Mouse (Mus musculus) heart, adult 9 months (tissue): ENCODE measurements around the gene Cyb5r4.
"Not testable (repeated sequence)": the region's sequence is repeated elsewhere in the genome, so short reads cannot be mapped to it uniquely, and the experiment has no call there.

Experiments used
- DNase-seq, 2 experiments: peaks; one replicate each; pipeline ENCODE4 v3.0.0; 2022; ENCODE audit warnings: low spot score in 2 of 2

The Cyb5r4 gene

DNA sequence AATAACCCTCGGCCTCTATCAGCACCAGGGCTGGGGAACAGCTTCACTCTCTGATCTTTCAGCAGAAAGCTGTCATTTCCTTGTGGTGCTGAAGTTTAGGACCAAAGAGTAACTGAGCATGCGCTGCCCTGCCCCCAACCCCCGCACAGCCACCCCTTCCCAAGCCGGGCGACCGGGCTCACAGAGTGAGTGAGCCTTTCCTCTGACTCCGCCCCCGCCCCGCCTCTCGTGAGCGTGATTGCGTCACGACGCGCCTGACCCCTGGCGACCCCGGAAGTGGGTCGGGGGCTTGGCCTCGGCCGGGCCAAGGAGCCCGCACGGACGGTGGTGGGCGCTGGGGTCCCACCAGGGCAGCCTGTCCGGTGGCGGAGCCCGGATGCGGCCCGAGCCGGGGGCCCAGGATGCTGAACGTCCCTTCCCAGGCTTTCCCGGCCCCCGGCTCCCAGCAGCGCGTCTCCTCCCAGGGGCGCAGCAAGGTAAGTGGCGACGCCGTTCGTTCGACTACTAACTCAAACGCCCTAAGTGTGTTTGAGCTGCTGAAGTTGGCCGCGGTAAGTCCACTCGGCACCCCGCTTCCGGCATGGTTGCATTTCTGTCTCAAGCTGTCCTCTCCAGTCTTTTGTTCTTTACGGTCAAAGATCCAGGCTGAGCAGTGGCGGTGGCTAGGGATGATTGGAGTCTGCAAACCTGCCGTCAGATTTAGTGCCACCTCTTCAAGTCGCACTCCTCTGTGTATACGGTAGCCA, at the start of gene Cyb5r4:
Cyb5r4 (plus strand) TSS at position 237 of the 746 bp plus-strand sequence.
- peak; percentile 91 to 93 for DNase-seq

DNA sequence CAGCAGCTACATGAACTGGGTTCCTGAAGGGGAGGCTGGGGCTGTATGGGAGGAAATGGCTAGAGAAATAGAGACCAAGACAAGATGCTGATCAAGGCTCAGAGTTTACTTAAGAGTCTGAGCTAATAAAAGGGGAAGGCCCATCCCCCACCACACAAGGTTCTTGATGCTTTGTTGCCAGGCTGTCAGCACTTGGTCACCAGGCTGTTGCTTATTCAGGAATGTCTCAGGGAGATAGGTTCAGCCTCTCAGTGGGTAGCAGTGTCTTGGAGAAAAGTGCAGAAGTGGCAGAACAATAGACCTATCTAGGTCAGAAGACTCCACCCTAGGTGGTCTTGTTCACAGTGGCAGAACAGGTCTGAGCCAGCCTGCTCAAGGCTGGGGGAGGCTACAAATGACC, 49.3 kb upstream of the Cyb5r4 start:
- DNase-seq: not testable (repeated sequence)

DNA sequence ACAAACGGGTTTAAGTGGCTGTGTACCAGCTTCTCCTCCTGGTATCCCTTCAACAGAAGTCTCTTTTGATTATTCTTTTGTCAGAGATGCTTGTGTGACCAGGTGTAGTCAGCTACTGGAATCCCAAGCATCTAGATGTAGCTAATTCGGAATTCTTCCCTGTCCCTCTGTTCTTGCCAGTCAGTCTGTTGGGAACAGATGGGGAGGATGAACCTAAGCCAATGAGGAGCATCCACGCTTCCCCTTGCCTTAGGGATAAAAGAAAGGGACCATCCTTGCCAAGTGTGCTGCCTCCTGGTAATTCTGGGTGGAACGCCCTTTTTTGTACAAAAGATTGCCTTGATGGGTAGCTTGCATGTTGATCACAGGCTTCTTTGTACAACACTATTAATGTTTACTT, 48.3 kb upstream of the Cyb5r4 start:
- DNase-seq: no peak

DNA sequence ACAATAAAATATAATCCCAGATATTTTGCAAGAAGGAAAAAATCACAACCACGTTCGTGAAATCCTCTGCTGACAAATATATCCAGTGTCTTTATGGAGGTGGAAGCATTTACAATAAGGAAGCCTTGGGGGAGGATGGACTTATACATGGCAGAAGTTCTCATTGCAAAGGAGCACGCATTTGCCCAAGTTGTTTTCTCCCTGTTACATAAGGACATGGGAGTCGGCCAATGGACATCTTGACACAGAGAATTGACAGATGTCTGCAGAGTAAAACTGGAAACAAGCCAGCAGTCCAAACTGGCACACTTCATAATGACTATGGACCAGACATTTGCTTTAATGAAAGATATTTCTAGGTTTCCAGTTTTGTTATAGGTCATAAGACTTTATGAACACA, 44.9 kb upstream of the Cyb5r4 start:
- DNase-seq: no peak

DNA sequence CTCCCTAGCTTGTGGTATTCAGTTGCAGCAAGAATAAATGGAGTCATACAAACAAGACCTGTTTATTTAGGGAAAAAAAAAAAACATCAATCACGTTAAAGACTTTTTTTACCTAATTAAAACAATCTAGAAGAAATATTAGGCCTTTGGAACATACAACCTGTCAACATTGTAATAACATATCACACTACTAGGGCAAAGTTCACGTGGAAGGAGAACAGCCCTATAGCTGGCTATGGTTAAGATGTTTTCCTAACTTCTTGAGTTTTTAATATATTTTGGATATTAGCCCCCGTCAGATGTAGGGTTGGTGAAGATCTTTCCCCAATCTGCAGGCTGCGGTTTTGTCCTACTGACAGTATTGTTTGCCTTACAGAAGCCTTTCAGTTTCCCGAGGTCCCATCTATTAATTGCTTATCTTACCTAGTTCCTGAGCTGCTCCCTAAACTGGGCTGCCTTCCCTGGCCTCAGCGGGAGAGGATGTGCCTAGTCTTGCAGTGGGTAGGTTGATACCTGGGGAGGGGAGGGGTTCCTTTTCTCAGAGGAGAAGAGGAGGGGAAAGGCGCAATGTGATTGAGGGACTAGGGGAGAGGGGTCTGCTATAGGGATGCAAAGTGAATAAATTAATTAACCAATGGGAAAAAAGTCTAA, 43.4 kb upstream of the Cyb5r4 start:
- DNase-seq: no peak

DNA sequence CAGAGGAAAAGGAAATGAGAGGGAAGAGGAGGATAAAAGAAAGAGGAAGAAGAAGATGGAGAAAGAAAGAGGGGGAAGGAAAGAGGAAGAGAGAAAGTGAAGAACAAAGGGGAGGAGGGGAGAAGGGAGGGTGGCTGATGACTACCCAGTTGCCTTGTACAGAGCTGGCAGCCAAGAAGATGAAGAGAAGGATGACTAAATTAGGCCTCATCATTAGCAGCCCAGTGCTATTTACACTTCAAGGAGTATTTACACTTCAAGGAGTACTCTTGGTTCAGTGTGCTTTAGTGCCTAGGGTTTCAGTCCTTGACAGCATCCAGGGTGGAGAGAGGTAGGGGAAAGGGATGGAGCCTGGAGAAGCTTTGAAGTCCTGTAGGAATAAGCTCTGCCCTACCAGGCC, 41.8 kb upstream of the Cyb5r4 start:
- no peak for DNase-seq

DNA sequence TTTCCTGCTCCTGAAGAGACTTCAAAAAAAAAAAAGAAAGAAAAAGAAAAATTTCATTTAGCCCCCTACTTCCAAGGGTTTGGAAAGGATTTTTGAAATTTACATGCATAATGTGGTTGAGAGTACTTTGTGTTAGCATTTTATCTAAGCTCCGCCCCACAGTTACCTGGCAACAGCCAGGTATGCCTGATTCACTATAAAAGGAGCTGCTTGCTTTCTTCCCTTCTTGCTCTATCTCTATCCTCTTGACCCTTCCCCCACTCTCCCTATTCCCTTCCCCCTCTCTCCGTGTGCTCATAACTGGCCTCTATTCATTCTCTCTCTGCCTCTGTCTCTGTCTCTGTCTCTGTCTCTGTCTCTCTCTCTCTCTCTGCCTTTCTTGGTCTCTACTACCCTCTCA, 40.9 kb upstream of the Cyb5r4 start:
- no peak for DNase-seq

DNA sequence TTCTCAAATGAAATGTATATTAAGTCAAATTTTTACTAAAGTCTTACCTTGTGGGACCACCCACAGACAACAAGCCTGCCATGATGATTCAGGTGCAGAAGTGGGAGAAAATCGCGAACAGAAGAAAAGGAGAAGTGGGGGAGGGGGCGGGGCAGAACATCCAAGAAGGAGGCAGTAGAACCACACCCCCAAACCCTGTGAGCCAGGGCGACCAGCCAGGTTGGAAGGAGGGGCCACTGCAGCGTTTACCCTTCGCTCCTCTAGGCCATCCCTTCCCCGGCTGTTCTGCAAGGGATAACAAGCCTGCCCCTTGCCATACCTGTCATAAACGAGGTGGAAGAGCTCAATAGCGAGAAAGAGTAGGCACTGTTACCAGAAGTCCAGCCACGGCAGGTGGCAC, 40.3 kb upstream of the Cyb5r4 start:
- DNase-seq: no peak

DNA sequence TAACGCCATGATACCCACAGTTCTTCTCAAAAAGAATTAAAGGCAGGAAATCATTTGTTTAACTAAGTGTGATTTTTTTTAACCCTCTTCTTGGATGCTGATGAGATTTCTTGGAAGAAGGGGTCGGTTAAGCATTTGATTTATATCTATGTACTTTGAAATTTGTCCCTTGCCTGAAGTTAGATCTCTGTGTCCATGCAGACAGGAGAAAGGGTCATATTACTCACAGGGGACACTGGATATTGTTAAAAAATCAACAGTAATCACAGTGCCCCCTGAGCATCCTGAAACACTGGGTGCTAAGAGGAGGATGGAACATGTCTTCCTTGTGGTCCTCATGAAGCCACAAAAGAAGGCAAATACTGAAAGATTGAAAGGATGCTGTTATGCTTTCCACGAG, 37.2 kb upstream of the Cyb5r4 start:
- no peak for DNase-seq

DNA sequence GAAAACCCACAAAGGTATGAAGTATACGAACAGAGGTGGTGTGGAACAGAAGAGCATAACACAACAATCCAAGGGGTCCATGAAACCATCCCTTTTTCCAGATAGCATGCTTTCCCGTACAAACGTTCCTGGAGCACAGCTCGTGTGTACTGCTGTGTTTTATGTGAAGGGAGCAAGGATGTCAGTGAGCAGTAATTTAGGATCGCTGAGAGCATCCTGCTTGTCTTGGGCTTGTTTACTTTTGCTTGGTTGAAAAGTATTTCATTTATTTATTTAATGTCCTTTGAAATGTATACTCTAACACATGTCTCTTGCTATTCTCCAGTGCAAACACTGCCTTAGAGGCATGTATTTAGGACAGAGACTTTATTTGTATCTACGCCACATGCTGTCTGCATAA, 36.7 kb upstream of the Cyb5r4 start:
- DNase-seq: no peak

DNA sequence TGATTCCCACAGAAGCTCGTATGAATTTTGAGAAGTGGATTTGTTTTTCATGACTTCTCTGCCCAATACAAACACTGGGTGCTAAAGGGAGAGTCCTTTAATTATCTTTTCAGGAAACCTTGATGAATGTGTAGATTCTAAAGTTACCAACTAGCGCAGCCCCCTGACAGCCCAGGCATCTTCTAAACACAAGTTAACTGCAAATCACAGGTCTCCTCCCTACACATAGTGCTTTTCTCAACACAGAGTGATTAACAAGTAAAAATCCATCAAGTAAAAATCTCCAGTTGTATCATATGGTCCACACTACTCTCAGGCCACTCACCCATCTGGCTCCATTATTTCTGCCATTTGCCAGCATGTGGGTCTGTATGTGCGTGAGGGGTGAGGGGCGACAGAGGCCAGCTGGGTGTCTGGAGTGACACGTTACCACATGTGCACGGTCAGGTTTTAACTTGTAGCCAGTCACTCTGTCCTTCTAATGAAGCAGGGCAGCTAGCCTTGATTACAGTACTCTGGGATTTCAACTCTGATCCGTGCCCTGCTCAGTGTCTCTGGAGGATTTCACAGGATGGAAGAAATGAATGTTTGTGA, 35.0 kb upstream of the Cyb5r4 start:
- DNase-seq: no peak

DNA sequence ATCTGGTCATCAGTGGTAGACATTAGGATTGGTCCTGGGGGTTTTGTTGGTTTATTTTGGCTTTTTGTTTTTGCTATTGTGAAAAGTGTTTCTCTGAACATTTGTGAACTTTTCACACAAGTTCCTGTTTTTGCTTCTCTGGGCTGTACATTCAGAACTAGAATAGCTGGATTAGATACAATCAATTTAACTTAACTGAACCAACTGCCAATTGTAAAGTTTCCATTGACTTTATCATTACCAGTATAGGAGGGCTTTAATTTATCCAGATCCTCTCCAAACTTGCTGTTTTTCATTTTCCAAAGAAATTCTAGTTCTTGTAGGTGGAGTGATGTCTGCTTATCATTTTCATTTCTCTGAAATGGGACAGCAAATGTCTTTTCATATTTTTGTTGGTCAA, 32.0 kb upstream of the Cyb5r4 start:
- no peak for DNase-seq

DNA sequence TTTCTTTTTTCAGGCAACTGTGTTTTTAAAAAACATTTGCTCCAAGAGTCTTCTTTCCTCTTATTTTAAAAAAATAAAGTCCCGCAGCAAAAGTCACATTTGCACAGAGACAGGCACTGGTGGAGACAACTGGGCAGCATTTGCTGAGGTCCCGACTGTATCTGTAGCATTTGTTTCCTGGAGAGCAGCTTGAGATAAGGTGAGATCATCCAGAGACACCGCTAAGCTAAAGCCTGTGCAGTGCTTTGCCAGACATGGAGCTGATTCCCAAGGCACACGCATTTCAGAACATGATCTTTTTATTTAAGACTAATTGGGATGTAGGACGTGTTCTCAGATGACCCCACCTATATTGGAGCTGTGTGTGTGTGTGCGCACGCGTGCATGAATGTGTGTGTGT, 30.1 kb upstream of the Cyb5r4 start:
- no peak for DNase-seq

DNA sequence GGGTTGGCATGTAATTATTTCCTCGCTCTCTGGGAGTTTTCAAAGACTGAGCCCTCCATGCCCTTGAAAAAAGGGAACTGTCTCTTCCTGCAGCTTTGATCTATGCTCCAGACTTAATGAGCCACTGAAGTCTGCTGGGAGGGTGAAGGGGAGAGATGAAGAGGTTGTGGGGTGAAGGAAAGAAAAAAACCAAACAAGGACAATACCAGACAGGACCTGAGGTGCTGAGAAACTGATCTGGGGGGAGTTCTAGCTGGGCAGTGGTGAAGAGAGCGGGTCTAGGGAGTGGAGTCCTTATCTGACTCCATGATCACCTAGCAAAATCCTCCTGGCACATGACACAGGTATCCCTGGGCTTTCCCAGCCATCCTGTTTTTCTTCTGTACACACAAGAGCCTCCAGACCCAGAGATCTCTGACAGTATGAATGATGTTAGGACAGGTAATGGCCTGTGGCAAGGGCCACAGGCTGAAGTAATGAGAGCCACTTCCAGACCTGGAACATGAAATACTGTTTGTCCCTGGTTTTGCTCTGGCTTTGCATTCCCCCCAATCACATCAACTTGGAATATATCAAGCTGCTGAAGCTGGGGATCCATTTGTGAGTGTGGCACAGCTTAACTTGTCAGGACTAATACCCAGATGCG, 24.6 kb upstream of the Cyb5r4 start:
- no peak for DNase-seq

DNA sequence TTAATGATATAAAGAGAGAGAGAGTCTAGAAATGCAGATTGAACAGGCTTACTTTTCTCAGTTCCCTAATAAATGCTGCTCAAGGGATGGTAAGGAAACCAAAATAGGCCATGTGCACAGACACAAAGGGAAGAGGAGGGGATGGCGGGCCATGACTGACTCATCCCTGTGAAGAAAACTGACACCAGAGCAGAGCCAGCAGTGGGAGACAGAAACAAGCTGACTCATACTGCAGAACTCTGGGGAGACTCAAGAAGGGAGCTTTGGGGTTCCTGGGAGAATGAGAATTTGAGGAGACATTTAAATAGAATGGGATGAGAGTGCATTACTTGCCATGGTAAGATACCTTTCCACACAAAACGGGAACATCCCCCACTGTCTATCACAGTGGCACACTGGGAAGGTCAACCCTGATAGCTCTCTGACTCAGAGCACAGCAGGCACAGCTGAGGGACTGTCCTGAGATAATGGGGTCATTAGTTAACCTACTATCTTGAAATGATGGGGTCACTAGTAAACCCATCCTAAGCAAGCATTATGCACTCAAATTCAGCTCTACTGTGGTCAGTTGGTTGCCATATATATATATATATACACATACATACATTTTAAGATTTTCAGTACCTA, 21.7 kb upstream of the Cyb5r4 start:
- DNase-seq: no peak

DNA sequence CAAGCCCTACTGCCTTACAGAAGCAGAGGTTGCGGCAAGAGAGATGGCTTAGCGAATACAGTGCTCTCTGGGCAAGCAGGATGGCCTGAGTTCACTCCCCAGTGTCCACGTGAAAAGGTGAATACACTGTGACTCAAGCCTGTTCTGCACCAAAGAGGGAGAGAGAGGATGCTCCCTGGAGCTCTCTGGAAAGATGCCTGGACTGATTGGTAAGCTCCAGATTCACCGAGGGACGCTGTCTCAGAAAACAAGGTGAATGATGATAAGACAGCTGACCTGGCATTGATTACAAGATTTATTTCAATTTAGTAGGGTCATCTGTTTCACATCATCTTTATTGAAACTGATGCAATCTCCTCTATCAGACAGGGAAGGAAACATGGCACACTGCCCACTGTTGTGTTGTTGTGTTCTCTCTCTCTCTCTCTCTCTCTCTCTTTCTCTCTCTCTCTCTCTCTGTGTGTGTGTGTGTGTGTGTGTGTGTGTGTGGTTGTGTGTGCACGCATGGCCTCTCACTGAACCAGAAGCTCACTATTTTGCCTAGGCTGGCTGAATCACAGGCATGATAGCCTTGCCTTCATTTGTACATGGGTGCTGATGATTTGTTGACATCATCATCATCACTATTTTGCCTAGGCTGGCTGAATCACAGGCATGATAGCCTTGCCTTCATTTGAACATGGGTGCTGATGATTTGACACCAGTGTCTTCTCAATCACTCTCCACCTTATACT, 16.9 kb upstream of the Cyb5r4 start:
- no peak for DNase-seq

DNA sequence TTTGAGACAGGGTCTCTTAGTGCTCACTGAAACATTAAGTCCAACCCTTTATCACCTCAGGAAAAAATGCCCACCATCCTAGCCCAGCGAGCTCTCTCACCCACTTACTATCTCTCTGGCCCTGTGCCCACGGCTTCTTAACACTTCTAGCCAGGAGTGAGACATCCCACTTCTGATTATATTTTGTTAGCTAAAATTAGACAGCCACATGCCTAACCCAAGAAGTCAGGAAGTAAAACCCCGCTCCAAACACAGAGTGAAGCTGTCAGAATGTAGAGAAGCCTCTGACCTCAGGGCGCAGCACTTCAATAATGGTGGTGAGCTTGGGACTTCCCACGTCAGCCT, 16.4 kb upstream of the Cyb5r4 start:
- peak; percentile 11 to 17 for DNase-seq

DNA sequence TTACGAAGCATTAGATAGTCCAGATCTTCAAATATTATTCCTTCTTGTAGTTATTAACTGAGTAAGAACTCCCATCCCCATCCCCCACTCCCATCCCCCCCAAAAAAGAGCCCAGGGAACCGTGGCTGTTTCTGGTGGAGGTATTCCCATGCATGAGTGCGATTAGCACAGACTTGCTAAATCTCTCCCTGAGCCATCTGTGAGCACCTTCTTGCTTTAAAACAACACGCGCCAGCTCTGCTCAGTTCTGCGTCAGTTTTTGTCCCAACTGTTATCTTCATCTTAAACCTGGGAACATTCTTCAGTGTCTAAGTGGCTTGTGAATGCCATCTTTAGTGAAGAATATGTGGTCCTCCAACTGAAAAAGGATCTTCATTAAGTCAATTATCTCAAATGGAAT, 13.3 kb upstream of the Cyb5r4 start:
- no peak for DNase-seq

DNA sequence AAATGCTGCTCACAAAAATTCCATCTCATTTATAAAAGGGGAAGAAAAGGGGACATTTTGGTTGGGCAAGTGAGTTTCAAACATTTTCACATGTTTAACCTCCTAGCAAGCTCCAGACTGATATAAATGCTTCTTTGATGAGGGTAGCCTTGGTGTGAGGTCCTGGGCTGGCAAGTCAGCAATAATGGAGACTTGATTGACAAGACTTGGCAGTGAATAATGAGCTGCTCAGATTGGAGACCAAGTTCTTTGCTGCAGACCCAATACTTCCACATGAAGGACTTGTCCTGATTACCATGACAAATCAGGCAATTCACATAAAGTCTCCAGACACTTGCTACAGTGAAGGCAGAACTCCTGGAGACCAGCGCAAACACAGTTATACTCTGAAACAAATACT, 12.9 kb upstream of the Cyb5r4 start:
- DNase-seq: no peak

DNA sequence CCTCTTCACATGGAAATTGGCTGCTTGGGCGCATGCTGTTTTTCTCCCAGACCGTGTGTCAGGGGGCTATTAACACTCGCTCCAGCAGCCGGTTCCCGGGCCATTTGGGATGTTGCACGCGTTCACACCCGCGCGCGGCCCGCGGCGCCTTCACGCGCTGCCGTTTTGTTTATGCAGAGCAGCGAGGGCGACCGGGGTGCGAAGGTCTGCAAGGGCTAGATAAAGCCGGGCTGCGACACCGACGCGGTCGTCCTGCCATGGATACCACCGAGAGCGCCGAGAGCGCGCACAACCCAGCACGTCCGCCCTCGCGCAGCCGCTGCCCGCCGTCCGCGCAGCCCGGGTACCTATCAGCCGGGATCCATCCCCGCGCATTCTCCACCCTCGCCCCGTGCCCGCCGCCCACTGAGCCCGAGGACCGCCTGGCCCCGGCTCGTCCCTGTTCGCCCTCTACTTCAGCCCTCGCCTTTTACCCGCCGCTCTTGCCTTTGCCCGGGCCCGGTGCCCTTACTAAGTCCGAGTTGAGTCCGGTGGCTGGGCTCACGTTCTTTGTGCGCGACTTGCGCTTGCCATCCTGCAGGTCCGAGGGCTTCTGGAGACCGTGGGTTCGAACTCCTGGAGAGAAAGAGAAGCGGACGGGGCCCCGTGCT, 6.4 kb upstream of the Cyb5r4 start, which contains the start of gene Ripply2:
Ripply2 (plus strand) TSS at position 250 of the 650 bp plus-strand sequence.
- no peak for DNase-seq

DNA sequence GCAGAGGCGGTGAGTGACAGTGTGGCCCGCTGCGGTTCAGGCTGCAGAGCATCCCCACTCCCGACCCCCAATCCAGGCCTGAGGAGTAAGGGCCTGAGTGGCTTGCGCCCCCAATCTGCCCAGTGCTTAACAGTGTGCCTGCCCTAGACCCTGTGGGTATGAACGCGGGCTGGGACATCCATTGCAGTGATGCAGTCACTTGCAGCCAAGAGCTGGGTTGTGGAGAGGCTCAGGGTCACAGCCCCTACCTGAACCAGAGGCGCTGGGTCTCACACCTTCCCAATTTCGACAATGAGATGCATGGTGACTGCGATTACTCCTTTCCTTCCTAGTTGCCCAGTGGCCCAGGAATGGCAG, 5.9 kb upstream of the Cyb5r4 start:
- no peak for DNase-seq
